Mouse (Mus musculus) MEL (cell line): ENCODE measurements at regions not wholly inside any gene's neighbourhood (a gene's known extent, or its start where the extent isn't known, plus 50 kb on each side); places are given as distances from the start of the nearest gene placed in this dataset.
A peak's percentile ranks its signal among the peaks of the same experiment; 100 is the strongest.

Experiments used
- DNase-seq: peaks from one replicate; pipeline ENCODE4 v3.0.0; 2011; ENCODE audit warnings: low read depth, low spot score
- H3K27ac ChIP-seq: 2 replicates; pipeline ENCODE4 v1.5.1; 2012; ENCODE audit warnings: low read depth, mild to moderate bottlenecking, control low read depth, low read length, moderate library complexity; ENCODE audit not compliant: control insufficient read depth
- H3K27me3 ChIP-seq, 2 experiments: fragments of 150-350 bp in 1 of 2; sonication (generic) in 1 of 2; 2 replicates each; pipeline ENCODE4 v1.6.1; 2012; ENCODE audit warnings: low read length in 2 of 2, mild to moderate bottlenecking in 2 of 2, improper control_type of control experiment in 1 of 2, moderate library complexity in 1 of 2; ENCODE audit not compliant: insufficient read depth in 2 of 2, control insufficient read depth in 1 of 2
- H3K36me3 ChIP-seq, 2 experiments: 2 replicates each; pipeline ENCODE4 v1.6.1; 2012 to 2014; ENCODE audit warnings: low read length in 2 of 2, improper control_type of control experiment in 1 of 2, inconsistent platforms in 1 of 2, mild to moderate bottlenecking in 1 of 2; ENCODE audit not compliant: insufficient read depth in 2 of 2, control insufficient read depth in 1 of 2
- H3K4me1 ChIP-seq, 2 experiments: fragments of 150-350 bp in 1 of 2; sonication (generic) in 1 of 2; 2 replicates each; pipeline ENCODE4 v1.6.1; 2012; ENCODE audit warnings: low read length in 2 of 2, improper control_type of control experiment in 1 of 2, mild to moderate bottlenecking in 1 of 2; ENCODE audit not compliant: insufficient read depth in 2 of 2, control insufficient read depth in 1 of 2
- H3K4me3 ChIP-seq, 2 experiments: fragments of 150-350 bp in 1 of 2; sonication (generic) in 1 of 2; 2 replicates each; pipeline ENCODE4 v1.5.1; 2012; ENCODE audit warnings: low read depth in 2 of 2, low read length in 2 of 2, mild to moderate bottlenecking in 2 of 2, moderate library complexity in 2 of 2, control low read depth in 1 of 2, improper control_type of control experiment in 1 of 2; ENCODE audit not compliant: control insufficient read depth in 1 of 2, insufficient read depth in 1 of 2
- H3K79me2 ChIP-seq: 2 replicates; pipeline ENCODE4 v1.6.1; 2012; ENCODE audit warnings: mild to moderate bottlenecking, low read length, moderate library complexity; ENCODE audit not compliant: control insufficient read depth, poor library complexity, insufficient read depth
- H3K9ac ChIP-seq: 2 replicates; pipeline ENCODE4 v1.6.1; 2012; ENCODE audit warnings: low read depth, mild to moderate bottlenecking, control low read depth, low read length, moderate library complexity; ENCODE audit not compliant: control insufficient read depth, poor library complexity, severe bottlenecking
- H3K9me3 ChIP-seq: fragments of 150-350 bp; sonication (generic); replicated peaks from 2 replicates; pipeline ENCODE4 v1.6.1; 2012; ENCODE audit warnings: mild to moderate bottlenecking, low read length, improper control_type of control experiment, moderate library complexity; ENCODE audit not compliant: insufficient read depth
- ELF1 ChIP-seq: IDR thresholded peaks from 2 replicates; pipeline ENCODE4 v1.6.1; 2014; ENCODE audit warnings: low read depth, mild to moderate bottlenecking, inconsistent platforms, low read length, improper control_type of control experiment, moderate library complexity
- GABPA ChIP-seq: IDR thresholded peaks from 2 replicates; pipeline ENCODE4 v1.6.1; 2012; ENCODE audit warnings: low read depth, mild to moderate bottlenecking, inconsistent platforms, low read length, improper control_type of control experiment, moderate library complexity
- GATA1 ChIP-seq: IDR thresholded peaks from 2 replicates; pipeline ENCODE4 v1.6.1; 2011; ENCODE audit warnings: low read depth, low read length, improper control_type of control experiment
- KAT2A ChIP-seq: conservative IDR thresholded peaks from 2 replicates; pipeline ENCODE4 v1.6.1; 2012; ENCODE audit warnings: low read depth, low read length, improper control_type of control experiment, inconsistent platforms
- MAFK ChIP-seq: IDR thresholded peaks from 2 replicates; pipeline ENCODE4 v1.6.1; 2011; ENCODE audit warnings: low read depth, mild to moderate bottlenecking, low read length, improper control_type of control experiment, borderline replicate concordance
- MAX ChIP-seq: IDR thresholded peaks from 2 replicates; pipeline ENCODE4 v1.6.1; 2011; ENCODE audit warnings: low read length, improper control_type of control experiment
- MEF2A ChIP-seq: IDR thresholded peaks from 2 replicates; pipeline ENCODE4 v1.6.1; 2014; ENCODE audit warnings: low read depth, mild to moderate bottlenecking, inconsistent platforms, low read length, improper control_type of control experiment; ENCODE audit not compliant: poor library complexity, insufficient replicate concordance, severe bottlenecking; ENCODE audit errors: extremely low read depth
- MXI1 ChIP-seq: IDR thresholded peaks from 2 replicates; pipeline ENCODE4 v1.6.1; 2011; ENCODE audit warnings: mild to moderate bottlenecking, low read depth, low read length, improper control_type of control experiment
- NRF1 ChIP-seq: IDR thresholded peaks from 2 replicates; pipeline ENCODE4 v1.6.1; 2014; ENCODE audit warnings: low read depth, mild to moderate bottlenecking, inconsistent platforms, low read length, improper control_type of control experiment, moderate library complexity; ENCODE audit not compliant: poor library complexity, insufficient read depth, severe bottlenecking
- RAD21 ChIP-seq: IDR thresholded peaks from 2 replicates; pipeline ENCODE4 v1.6.1; 2011; ENCODE audit warnings: mild to moderate bottlenecking, low read depth, low read length, improper control_type of control experiment
- RCOR1 ChIP-seq: IDR thresholded peaks from 2 replicates; pipeline ENCODE4 v1.6.1; 2012; ENCODE audit warnings: low read depth, mild to moderate bottlenecking, inconsistent platforms, low read length, improper control_type of control experiment
- TAL1 ChIP-seq: IDR thresholded peaks from 2 replicates; pipeline ENCODE4 v1.6.1; 2012; ENCODE audit warnings: mild to moderate bottlenecking, inconsistent platforms, low read length, moderate library complexity, mixed read lengths
- TBP ChIP-seq: IDR thresholded peaks from 2 replicates; pipeline ENCODE4 v1.8.0; 2011; ENCODE audit warnings: low read depth, low read length, improper control_type of control experiment
- UBTF ChIP-seq: IDR thresholded peaks from 2 replicates; pipeline ENCODE4 v1.6.1; 2012; ENCODE audit warnings: low read depth, mild to moderate bottlenecking, inconsistent platforms, low read length, improper control_type of control experiment, moderate library complexity, borderline replicate concordance; ENCODE audit not compliant: insufficient read depth
- USF1 ChIP-seq: IDR thresholded peaks from 2 replicates; pipeline ENCODE4 v1.6.1; 2014; ENCODE audit warnings: low read depth, mild to moderate bottlenecking, inconsistent platforms, low read length, improper control_type of control experiment, moderate library complexity
- USF2 ChIP-seq, 2 experiments: IDR thresholded peaks; 2 replicates each; pipeline ENCODE4 v1.6.1; 2011 to 2012; ENCODE audit warnings: improper control_type of control experiment in 2 of 2, low read length in 2 of 2, borderline replicate concordance in 1 of 2, inconsistent platforms in 1 of 2, low read depth in 1 of 2, mild to moderate bottlenecking in 1 of 2; ENCODE audit not compliant: insufficient read depth in 1 of 2
- ZKSCAN1 ChIP-seq: IDR thresholded peaks from 2 replicates; pipeline ENCODE4 v1.6.1; 2012; ENCODE audit warnings: low read depth, mild to moderate bottlenecking, inconsistent platforms, low read length, improper control_type of control experiment, moderate library complexity
- ZMIZ1 ChIP-seq: IDR thresholded peaks from 2 replicates; pipeline ENCODE4 v1.6.1; 2012; ENCODE audit warnings: low read depth, mild to moderate bottlenecking, inconsistent platforms, low read length, improper control_type of control experiment, moderate library complexity
- ZNF384 ChIP-seq: IDR thresholded peaks from 2 replicates; pipeline ENCODE4 v1.6.1; 2012; ENCODE audit warnings: low read depth, mild to moderate bottlenecking, inconsistent platforms, low read length, improper control_type of control experiment

DNA sequence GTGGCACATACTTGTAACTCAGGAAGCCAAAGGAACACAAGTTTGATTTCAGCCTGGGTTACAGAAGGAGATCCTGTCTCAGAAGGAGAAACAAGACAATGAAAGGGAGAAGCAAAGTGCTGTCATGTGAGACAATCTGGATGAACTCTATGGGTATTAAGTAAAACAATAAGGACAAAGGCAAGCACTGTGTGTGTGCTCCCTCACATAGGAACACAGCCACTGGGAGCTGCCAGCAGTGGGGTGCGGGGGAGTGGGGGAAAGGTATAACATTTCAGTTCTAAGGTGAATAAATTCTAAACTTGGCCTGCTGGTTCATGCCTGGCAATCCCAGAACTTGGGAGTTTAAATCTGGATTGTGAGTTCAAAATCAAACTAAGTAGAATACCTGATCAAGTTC is 158.8 kb upstream of the Trim24 start:
- Histone ChIP-seq H3K9me3 (no peaks in the 10 kb centered on the region), H3K4me1 (no peaks in the 10 kb centered on the region), H3K36me3 (no peaks in the 10 kb centered on the region), H3K79me2 (no peaks in the 10 kb centered on the region), H3K27me3 (no peaks in the 10 kb centered on the region; a peak in 1 of 4 replicates), H3K9ac (no peak overlapping the region), H3K4me3 (no peak overlapping the region), H3K27ac (no peak overlapping the region)
- no peak for TF ChIP-seq MXI1
- no peak for TF ChIP-seq KAT2A
- TF ChIP-seq RAD21: no peak
- no peak for DNase-seq

DNA sequence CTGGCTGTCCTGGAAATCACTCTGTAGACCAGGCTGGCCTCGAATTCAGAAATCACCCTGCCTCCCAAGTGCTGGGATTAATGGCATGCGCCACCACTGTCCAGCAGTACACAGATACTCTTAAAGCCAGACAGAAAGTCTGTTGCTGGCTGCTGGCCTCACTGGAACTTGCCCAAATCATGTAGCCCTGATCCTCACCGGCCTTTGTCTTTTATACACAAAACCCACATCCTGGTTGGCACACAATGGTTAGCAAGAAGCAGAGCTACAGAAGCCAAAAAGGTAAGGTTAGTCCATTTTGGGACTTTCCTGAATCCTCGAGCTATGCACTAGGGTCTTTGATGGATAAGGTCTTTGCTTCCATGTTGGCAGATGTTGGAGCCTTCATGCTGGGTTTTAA is 157.2 kb upstream of the Trim24 start:
- no peak overlapping the region for H3K4me3 ChIP-seq
- DNase-seq: no peak

DNA sequence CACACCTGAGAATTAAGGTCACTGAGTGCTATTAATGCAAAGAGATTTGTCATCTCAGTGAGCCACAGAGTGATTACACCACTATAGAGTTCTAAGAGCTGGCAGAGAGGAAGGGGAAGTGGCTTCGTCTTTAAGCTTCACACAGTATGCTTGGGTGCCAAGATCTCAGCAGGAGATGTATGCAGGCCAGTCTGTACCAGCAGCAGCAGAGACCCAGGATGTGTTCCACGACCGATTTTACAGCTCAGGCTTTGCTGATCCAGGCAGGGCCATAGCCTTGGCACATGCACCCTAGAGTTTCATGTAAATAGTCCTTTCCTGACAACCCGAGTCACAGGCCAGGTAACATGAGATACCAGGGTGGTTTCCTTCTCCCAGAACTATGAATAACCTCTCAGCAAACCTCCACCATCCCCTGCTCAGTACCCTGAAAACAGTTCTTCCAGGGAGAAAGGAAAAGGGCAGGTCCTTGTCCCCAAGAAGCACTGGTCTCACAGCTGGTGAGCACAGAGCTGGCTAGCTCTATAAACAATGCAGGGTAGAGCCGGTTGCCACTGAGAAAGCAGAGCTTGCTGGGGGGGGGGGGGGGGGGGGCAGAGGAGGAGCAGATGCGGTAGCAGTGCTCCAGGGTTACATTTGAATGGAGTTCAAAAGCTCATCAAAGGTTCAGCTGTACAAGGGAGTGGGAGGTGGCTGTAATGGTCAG is 156.2 kb upstream of the Trim24 start:
- no peaks in the 10 kb centered on the region; a peak in 1 of 4 replicates for H3K27me3 ChIP-seq
- no peak for TF ChIP-seq TBP
- TF ChIP-seq MAX: no peak
- no peak for TF ChIP-seq ZNF384
- TF ChIP-seq, all 39 proteins: peak for 0
- Histone ChIP-seq H3K36me3 (no peaks in the 10 kb centered on the region), H3K9me3 (no peaks in the 10 kb centered on the region), H3K27ac (no peak overlapping the region), H3K9ac (no peak overlapping the region), H3K4me1 (no peaks in the 10 kb centered on the region), H3K79me2 (no peaks in the 10 kb centered on the region), H3K4me3 (no peak overlapping the region)
- DNase-seq: peak; percentile 32

More for the DNA sequence above, 157.2 kb upstream of the Trim24 start:
- H3K36me3 ChIP-seq: no peaks in the 10 kb centered on the region
- no peak overlapping the region for H3K27ac ChIP-seq
- no peaks in the 10 kb centered on the region for H3K79me2 ChIP-seq
- H3K4me1 ChIP-seq: no peaks in the 10 kb centered on the region
- TF ChIP-seq MAX (no peak), RAD21 (no peak), GABPA (no peak), ELF1 (no peak), UBTF (no peak), ZMIZ1 (no peak), USF1 (no peak), USF2 (IDR thresholded peaks at IDR 0.05; ENCODE audit: borderline replicate concordance in 1 of 2, insufficient read depth in 1 of 2, low read depth in 1 of 2, low read length in 2 of 2) (no peak), MEF2A (no peak), NRF1 (no peak), RCOR1 (no peak), ZKSCAN1 (no peak), MAFK (no peak), GATA1 (no peak), TAL1 (no peak), ZNF384 (no peak)
- no peaks in the 10 kb centered on the region; a peak in 1 of 4 replicates for H3K27me3 ChIP-seq
- no peaks in the 10 kb centered on the region for H3K9me3 ChIP-seq
- H3K9ac ChIP-seq: no peak overlapping the region
